Mouse (Mus musculus) mature B cell (primary cell): ENCODE data around the gene Ccdc151.

Experiments
- in situ Hi-C: fragments of 300-500 bp; cut with MboI; formaldehyde crosslinking; loops from 2 replicates; pipeline ENCODE4 v1.14.3; 2019

The Ccdc151 gene

DNA sequence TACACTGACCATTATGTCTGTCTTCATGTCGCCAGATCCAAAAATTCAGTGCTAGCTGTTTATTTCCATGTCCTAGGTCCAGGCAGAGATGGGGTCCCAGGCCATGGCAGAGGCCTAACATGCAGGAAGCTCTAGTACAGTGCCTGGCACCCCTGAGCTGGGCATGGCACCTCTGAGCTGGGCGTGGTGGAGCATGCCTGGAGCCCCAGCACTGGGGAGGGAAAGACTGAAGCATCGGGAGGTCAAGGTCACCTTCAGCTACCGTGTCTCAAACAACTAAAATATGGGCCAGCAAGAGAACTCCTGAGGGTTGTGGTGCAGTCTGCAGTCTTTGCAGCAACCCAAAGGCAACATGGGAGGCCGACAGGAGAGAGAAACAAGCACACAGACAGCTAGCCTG, 44.1 kb downstream of the Ccdc151 start:
- in situ Hi-C loops: no loop called here

DNA sequence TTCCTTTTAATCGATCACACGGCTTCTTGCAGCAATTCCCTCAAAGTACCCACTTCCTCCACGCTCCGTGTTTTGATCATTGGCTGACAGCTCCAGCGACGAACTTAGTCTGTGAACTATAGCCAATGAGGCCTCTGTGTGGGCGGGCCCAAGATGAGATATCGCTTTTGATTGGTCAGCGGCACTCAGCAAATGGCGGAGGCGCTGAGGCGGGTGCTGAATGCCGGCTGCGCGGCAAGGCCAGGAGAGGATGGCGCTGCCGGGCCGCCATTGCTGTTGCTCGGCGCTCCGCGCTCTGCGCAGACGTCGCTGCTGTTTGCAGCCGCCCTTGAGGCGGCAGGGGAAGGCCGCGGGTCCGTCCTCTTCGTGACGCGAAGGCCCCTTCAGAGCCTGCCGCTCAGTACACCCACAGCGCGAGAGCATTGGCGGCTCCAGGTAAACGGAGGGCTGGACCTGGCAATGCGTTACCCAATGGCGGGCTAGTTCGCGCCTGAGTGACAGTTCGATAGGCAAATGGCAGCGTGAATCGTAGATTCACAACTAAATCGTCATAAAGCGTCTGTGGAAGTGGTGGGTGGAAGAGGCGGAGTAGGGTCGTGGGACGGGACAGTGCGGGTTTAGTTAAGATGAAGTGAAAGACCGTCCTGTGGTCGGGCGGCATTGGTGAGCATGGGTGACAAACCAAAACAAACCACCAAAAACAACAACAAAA, 46.7 kb downstream of the Ccdc151 start, which contains the start of gene Swsap1:
TSS of gene Swsap1 (plus strand) at position 186 of the 712 bp plus-strand sequence.
- in situ Hi-C loops: no loop called here

GRCm38 (mm10) chr9:21955225-21955569, 47.2 kb downstream of the Ccdc151 start:
- in situ Hi-C loops: no loop called here

GRCm38 (mm10) chr9:21954635-21955034, 47.8 kb downstream of the Ccdc151 start:
- in situ Hi-C loops: no loop called here

GRCm38 (mm10) chr9:21953600-21953999, 48.8 kb downstream of the Ccdc151 start:
- in situ Hi-C loops: no loop called here

DNA sequence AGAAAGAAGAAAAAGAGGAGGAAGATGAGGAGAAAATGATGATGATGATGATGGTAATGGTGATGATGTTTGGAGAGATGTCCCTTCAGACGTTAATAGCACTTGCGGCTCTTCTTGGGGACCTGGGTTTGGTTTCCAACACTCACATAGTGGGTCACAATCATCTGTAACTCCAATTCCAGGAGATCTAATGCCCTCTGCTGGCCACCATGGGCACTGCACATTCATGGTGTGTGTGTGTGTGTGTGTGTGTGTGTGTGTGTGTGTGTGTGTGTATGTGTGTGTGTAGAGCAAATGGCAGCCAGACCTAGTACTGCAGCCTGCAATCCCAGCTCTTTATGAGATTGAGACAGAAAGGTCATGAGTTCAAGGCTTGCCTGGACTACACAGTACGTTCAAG, 50.5 kb downstream of the Ccdc151 start:
- in situ Hi-C loops: no loop called here

- in situ Hi-C loops: no loop called here
Observed at GRCm38 (mm10) chr9:21950322-21950721, 52.1 kb downstream of the Ccdc151 start.

GRCm38 (mm10) chr9:21948790-21949189, 53.6 kb downstream of the Ccdc151 start:
- in situ Hi-C loops: no loop called here

DNA sequence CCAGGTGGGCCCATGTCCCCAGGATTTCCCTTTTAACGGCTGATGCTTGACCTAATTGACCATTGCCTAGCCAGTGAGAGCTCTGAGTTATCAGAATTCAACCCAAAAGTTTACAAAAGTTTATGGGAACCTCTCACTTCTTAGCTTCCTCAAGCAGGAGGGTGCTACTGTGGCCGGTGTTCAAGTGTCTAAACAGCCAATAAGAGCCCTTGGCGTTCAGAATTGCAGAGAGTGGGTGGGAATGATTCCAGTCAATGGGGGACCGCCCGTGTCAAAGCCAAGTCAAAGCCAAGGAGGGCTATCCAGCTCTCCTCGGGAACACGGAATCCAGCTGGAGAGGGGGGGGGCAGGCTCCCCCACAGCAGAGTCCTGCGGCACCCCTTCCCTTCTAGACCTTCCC, 54.3 kb downstream of the Ccdc151 start:
- in situ Hi-C loops: no loop called here

GRCm38 (mm10) chr9:21947540-21948130, 54.8 kb downstream of the Ccdc151 start:
- in situ Hi-C loops: no loop called here

- in situ Hi-C loops: no loop called here
Observed at GRCm38 (mm10) chr9:21944267-21944666, 58.2 kb downstream of the Ccdc151 start.

DNA sequence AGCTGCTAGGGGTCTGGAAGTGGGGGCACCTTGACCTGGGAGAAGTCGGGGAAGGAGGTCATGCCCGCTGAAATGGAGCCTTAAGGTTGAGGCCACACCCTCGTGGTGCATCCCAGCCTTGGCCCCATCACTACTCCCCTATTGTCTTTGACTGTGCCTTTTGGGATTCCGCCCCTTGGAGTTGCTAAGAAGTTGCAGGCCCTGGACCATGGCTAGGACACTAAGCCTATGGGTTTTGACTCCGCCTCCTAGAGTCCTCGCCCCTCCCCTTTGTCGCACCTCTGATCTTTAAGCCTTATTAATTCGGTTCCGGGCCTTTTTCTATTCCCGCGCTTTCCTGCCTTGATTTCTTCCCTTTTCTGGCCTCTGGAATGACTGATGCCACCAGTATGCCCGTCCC, 58.8 kb downstream of the Ccdc151 start:
- in situ Hi-C loops: no loop called here

DNA sequence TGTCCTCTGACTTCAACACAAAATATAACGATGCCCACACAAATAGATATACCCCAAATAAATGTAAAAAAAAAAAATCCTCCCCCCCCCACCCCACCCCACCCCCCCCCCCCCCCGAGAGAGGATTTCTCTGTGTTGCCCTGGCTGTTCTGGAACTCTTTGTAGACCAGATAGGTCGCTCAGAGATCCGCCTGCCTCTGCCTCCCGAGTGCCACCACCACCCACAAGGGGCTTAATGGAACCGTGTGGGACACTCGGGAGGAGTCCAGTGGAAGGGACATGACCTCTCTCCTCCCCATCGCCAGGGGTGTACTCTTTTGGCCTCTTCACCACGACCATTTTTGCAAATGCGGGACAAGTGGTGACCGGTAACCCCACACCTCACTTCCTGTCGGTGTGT, 59.4 kb downstream of the Ccdc151 start:
- in situ Hi-C loops: no loop called here
